26 mouse cellular contexts compared by ENCODE assay signal in the genomic region with DNA sequence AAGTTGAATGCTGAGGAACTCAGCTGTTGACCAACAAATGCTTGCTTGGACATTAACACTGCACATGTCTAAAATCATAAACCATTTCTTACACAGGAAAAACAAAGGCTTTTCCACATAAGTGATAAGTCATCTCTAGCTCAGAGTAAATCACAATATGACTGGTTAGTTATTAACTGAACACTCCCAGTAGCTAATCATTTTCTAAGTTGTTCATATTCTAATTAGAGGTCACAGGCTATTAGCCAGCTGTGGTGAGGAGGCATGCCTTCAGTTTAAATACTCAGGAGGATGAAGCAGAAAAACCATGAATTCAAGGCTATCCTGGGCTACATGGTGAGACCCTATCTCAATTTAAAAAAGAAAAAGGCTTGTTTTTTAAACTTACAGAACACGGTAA.
DNase-seq lines count a peak whose midpoint lies in the region; ATAC-seq and TF ChIP-seq lines count a peak whose summit lies in the region.
"Had no signal": no experiment of that assay in that cellular context is flagged by ENCODE, and none has a peak within 500 bp of the region (broad histone marks: within the 10 kb centered on the region; RNA-seq: fewer than 3 reads in every experiment).

No protein-coding gene starts in this region.

- WGBS in kidney, adult 2 months: 93% methylated on average over 1 of the region's 1 CpGs
- WGBS in liver, adult 2 months: 97% methylated on average over 1 of the region's 1 CpGs
- WGBS in liver, postnatal 0 days (ENCODE audit: insufficient replicate concordance): 85% methylated on average over 1 of the region's 1 CpGs
- 100% methylated on average over 1 of the region's 1 CpGs for WGBS in stomach, postnatal 0 days

- no peak for TF ChIP-seq CTCF in kidney, adult 2 months (conservative IDR thresholded peaks at IDR 0.05; ENCODE audit: insufficient read depth, insufficient read length, low read depth, low read length)
- TF ChIP-seq CTCF in liver, adult 2 months (IDR thresholded peaks at IDR 0.05; ENCODE audit: low read depth, low read length): no peak
- no peak for TF ChIP-seq CTCF in liver, postnatal 0 days (IDR thresholded peaks at IDR 0.05; ENCODE audit: low read depth)
- no peak for TF ChIP-seq CTCF in stomach, postnatal 0 days (IDR thresholded peaks at IDR 0.05; ENCODE audit: low read depth)

- DNase-seq in kidney, adult 2 months: peak; percentile 51
- DNase-seq in kidney, postnatal 4 days: no peak
- peak; percentile 32 for DNase-seq in liver, adult 2 months (ENCODE audit: extremely low read depth, low read depth, low spot score)
- no peak for DNase-seq in liver, postnatal 0 days
- DNase-seq in stomach, postnatal 0 days (ENCODE audit: low spot score): no peak
- DNase-seq in neural tube, embryonic 10.5 days (ENCODE audit: extremely low spot score, low spot score): no peak
- DNase-seq: adrenal gland, postnatal 10 days; adrenal gland, postnatal 36 days; cerebellum, adult 18-20 months; cerebellum, adult 9-10 months; cerebellum, postnatal 14 days; gastrocnemius, postnatal 10 days; gastrocnemius, postnatal 36 days; heart, postnatal 10 days; heart, postnatal 36 days had no signal

- H3K9ac ChIP-seq in liver, adult 2 months (ENCODE audit: low read depth, low read length): no peak overlapping the region
- no peak overlapping the region for H3K9ac ChIP-seq in liver, postnatal 0 days (replicated peaks)
- H3K9ac ChIP-seq in stomach, postnatal 0 days (ENCODE audit: low read length): no peak overlapping the region
- H3K9ac ChIP-seq: forebrain, embryonic 13.5 days; heart, embryonic 12.5 days; heart, embryonic 15.5 days; hindbrain, embryonic 13.5 days had no signal

- H3K27me3 ChIP-seq in kidney, adult 2 months (replicated peaks; ENCODE audit: control insufficient read depth, insufficient read depth, low read length): no peaks in the 10 kb centered on the region
- H3K27me3 ChIP-seq in liver, adult 2 months (ENCODE audit: control insufficient read depth, insufficient read depth, low read length): no peaks in the 10 kb centered on the region
- no peaks in the 10 kb centered on the region for H3K27me3 ChIP-seq in liver, postnatal 0 days (ENCODE audit: insufficient read depth, low read length)
- H3K27me3 ChIP-seq in stomach, postnatal 0 days (ENCODE audit: control insufficient read depth, insufficient read depth, low read length): no peaks in the 10 kb centered on the region
- H3K27me3 ChIP-seq: CH12.LX; forebrain, embryonic 13.5 days; heart, embryonic 12.5 days; heart, embryonic 15.5 days; hindbrain, embryonic 13.5 days; Patski had no signal

- TF ChIP-seq EP300 in liver, postnatal 0 days (IDR thresholded peaks at IDR 0.05; ENCODE audit: low read depth): no peak
- no peak for TF ChIP-seq EP300 in stomach, postnatal 0 days (optimal IDR thresholded peaks at IDR 0.05)

- H3K27ac ChIP-seq in kidney, adult 2 months (ENCODE audit: insufficient read depth, low read depth, low read length): no peak overlapping the region
- no peak overlapping the region for H3K27ac ChIP-seq in liver, adult 2 months (replicated peaks; ENCODE audit: insufficient read depth, low read depth, low read length)
- no peak overlapping the region for H3K27ac ChIP-seq in liver, postnatal 0 days (ENCODE audit: low read depth)
- no peak overlapping the region for H3K27ac ChIP-seq in stomach, postnatal 0 days (replicated peaks)
- H3K27ac ChIP-seq: forebrain, embryonic 10.5 days; forebrain, embryonic 13.5 days; heart, embryonic 15.5 days; hindbrain, embryonic 10.5 days; hindbrain, embryonic 13.5 days had no signal

- no peak for ATAC-seq in liver, postnatal 0 days
- 0 out of 2 replicates have a peak, but pooled peaks have one; percentile 47 for ATAC-seq in stomach, postnatal 0 days (ENCODE audit: low FRiP score, low TSS enrichment)
- ATAC-seq: forebrain, embryonic 13.5 days; forebrain, embryonic 16.5 days; hindbrain, embryonic 16.5 days; Patski had no signal

- H3K36me3 ChIP-seq in kidney, adult 2 months (ENCODE audit: control insufficient read depth, insufficient read depth, low read length): no peaks in the 10 kb centered on the region
- H3K36me3 ChIP-seq in liver, adult 2 months (ENCODE audit: control insufficient read depth, insufficient read depth, low read length): no peaks in the 10 kb centered on the region
- H3K36me3 ChIP-seq in liver, postnatal 0 days (replicated peaks; ENCODE audit: insufficient read depth, low read length): no peaks in the 10 kb centered on the region
- peaks cover 3% of the 10 kb centered on the region; the same call in 1 of the 2 replicates for H3K36me3 ChIP-seq in stomach, postnatal 0 days (ENCODE audit: control insufficient read depth, insufficient read depth, low read length)
- H3K36me3 ChIP-seq: G1E; heart, embryonic 15.5 days; hindbrain, embryonic 13.5 days had no signal

- H3K4me2 ChIP-seq in liver, postnatal 0 days (ENCODE audit: low read depth, low read length): no peak overlapping the region
- H3K4me2 ChIP-seq in stomach, postnatal 0 days (replicated peaks; ENCODE audit: low read depth): no peak overlapping the region
- H3K4me2 ChIP-seq: forebrain, embryonic 13.5 days; heart, embryonic 12.5 days; heart, embryonic 15.5 days; hindbrain, embryonic 13.5 days had no signal

- H3K4me3 ChIP-seq in kidney, adult 2 months (ENCODE audit: insufficient read depth, low read depth, low read length): no peak overlapping the region
- no peak overlapping the region for H3K4me3 ChIP-seq in liver, adult 2 months (ENCODE audit: insufficient read depth, low read depth, low read length)
- no peak overlapping the region for H3K4me3 ChIP-seq in liver, postnatal 0 days (ENCODE audit: low read depth, low read length)
- no peak overlapping the region for H3K4me3 ChIP-seq in stomach, postnatal 0 days (ENCODE audit: low read depth, low read length)
- H3K4me3 ChIP-seq: forebrain, embryonic 10.5 days; forebrain, embryonic 13.5 days; heart, embryonic 12.5 days; heart, embryonic 15.5 days; hindbrain, embryonic 10.5 days; hindbrain, embryonic 13.5 days had no signal

- no peak for TF ChIP-seq POLR2A in kidney, adult 2 months (IDR thresholded peaks at IDR 0.05; ENCODE audit: low read depth, low read length)
- no peak for TF ChIP-seq POLR2A in liver, adult 2 months (IDR thresholded peaks at IDR 0.05; ENCODE audit: extremely low read depth, insufficient read depth, low read length)

- H3K4me1 ChIP-seq in kidney, adult 2 months (ENCODE audit: control insufficient read depth, insufficient read depth, low read length): no peaks in the 10 kb centered on the region
- H3K4me1 ChIP-seq in liver, adult 2 months (ENCODE audit: control insufficient read depth, insufficient read depth, low read length): no peaks in the 10 kb centered on the region
- no peaks in the 10 kb centered on the region for H3K4me1 ChIP-seq in liver, postnatal 0 days (ENCODE audit: insufficient read depth)
- H3K4me1 ChIP-seq in stomach, postnatal 0 days (replicated peaks; ENCODE audit: control insufficient read depth, insufficient read depth): no peaks in the 10 kb centered on the region
- H3K4me1 ChIP-seq: forebrain, embryonic 10.5 days; forebrain, embryonic 13.5 days; heart, embryonic 12.5 days; heart, embryonic 15.5 days; hindbrain, embryonic 10.5 days; hindbrain, embryonic 13.5 days had no signal

- H3K9me3 ChIP-seq in liver, postnatal 0 days (ENCODE audit: low read length): no peaks in the 10 kb centered on the region
- H3K9me3 ChIP-seq in stomach, postnatal 0 days (ENCODE audit: control insufficient read depth, low read length): no peaks in the 10 kb centered on the region
- H3K9me3 ChIP-seq: forebrain, embryonic 13.5 days; heart, embryonic 12.5 days; heart, embryonic 15.5 days; hindbrain, embryonic 13.5 days had no signal

- H3K79me2 ChIP-seq in liver, adult 2 months (ENCODE audit: control insufficient read depth, insufficient read depth, low read length): no peaks in the 10 kb centered on the region

Comparison
In these comparisons a context has a peak if more than half of its experiments do, and no peak if none do; other contexts are left out.
1. DNase-seq: peak in kidney, adult 2 months (single experiment) and liver, adult 2 months (single experiment); none in kidney, postnatal 4 days (0 of 2), liver, postnatal 0 days (single experiment), stomach, postnatal 0 days (single experiment) and neural tube, embryonic 10.5 days (single experiment).